Mouse (Mus musculus): ENCODE measurements around the gene Cox8a. TPM values are rescaled to one million over a fixed set of nuclear protein-coding genes. Genes with fewer than 3 reads are reported as not detected.

Cox8a gene
- polyA plus RNA-seq, 1 experiment from 2014 or later: 1,050 TPM

GRCm38 (mm10) chr19:7240291-7240690 is 22.9 kb upstream of the Cox8a start:
- peak overlapping the region; percentile 78 for H3K9ac ChIP-seq
- no peaks in the 10 kb centered on the region for H3K36me3 ChIP-seq
- H3K4me2 ChIP-seq: peak overlapping the region; percentile 96
- peaks cover 27% of the 10 kb centered on the region for H3K4me1 ChIP-seq (replicated peaks)
- H3K9me3 ChIP-seq: no peaks in the 10 kb centered on the region
- ATAC-seq (ENCODE audit: low FRiP score, low read depth): peak; percentile 2; the same call in 1 of the 2 replicates
- H3K27ac ChIP-seq (replicated peaks): peak overlapping the region; percentile 84
- H3K27me3 ChIP-seq: no peaks in the 10 kb centered on the region
- H3K4me3 ChIP-seq: peak overlapping the region; percentile 74
- 2% methylated on average over 13 of the region's 13 CpGs for WGBS

- Histone ChIP-seq H3K4me3 (peak overlapping the region; percentile 74), H3K9ac (peak overlapping the region; percentile 78), H3K36me3 (no peaks in the 10 kb centered on the region), H3K4me1 (replicated peaks) (peaks cover 27% of the 10 kb centered on the region), H3K27me3 (no peaks in the 10 kb centered on the region), H3K4me2 (peak overlapping the region; percentile 96), H3K9me3 (no peaks in the 10 kb centered on the region), H3K27ac (replicated peaks) (no peak overlapping the region)
- no peak for ATAC-seq (ENCODE audit: low FRiP score, low read depth)
- WGBS: 84% methylated on average over 3 of the region's 3 CpGs
These were observed 22.2 kb upstream of the Cox8a start for GRCm38 (mm10) chr19:7239574-7239973.

GRCm38 (mm10) chr19:7236742-7237141 is 19.3 kb upstream of the Cox8a start:
- H3K4me3 ChIP-seq: no peak overlapping the region
- peaks cover 27% of the 10 kb centered on the region for H3K4me1 ChIP-seq (replicated peaks)
- H3K4me2 ChIP-seq: no peak overlapping the region
- H3K36me3 ChIP-seq: peaks cover 12% of the 10 kb centered on the region
- no peak overlapping the region for H3K27ac ChIP-seq (replicated peaks)
- WGBS: 79% methylated on average over 4 of the region's 4 CpGs
- no peaks in the 10 kb centered on the region for H3K27me3 ChIP-seq
- no peak for ATAC-seq (ENCODE audit: low FRiP score, low read depth)
- H3K9me3 ChIP-seq: no peaks in the 10 kb centered on the region
- H3K9ac ChIP-seq: no peak overlapping the region

GRCm38 (mm10) chr19:7236011-7236410 is 18.6 kb upstream of the Cox8a start:
- Histone ChIP-seq H3K27ac (replicated peaks) (no peak overlapping the region), H3K27me3 (no peaks in the 10 kb centered on the region), H3K9me3 (no peaks in the 10 kb centered on the region), H3K4me3 (no peak overlapping the region), H3K9ac (no peak overlapping the region), H3K4me2 (no peak overlapping the region), H3K4me1 (replicated peaks) (peaks cover 22% of the 10 kb centered on the region), H3K36me3 (peaks cover 18% of the 10 kb centered on the region)
- no peak for ATAC-seq (ENCODE audit: low FRiP score, low read depth)
- WGBS: 92% methylated on average over 2 of the region's 2 CpGs

GRCm38 (mm10) chr19:7235461-7235860 is 18.0 kb upstream of the Cox8a start:
- H3K4me1 ChIP-seq (replicated peaks): peaks cover 22% of the 10 kb centered on the region
- ATAC-seq (ENCODE audit: low FRiP score, low read depth): no peak
- no peak overlapping the region for H3K4me3 ChIP-seq
- no peak overlapping the region for H3K27ac ChIP-seq (replicated peaks)
- H3K36me3 ChIP-seq: peaks cover 20% of the 10 kb centered on the region
- H3K9ac ChIP-seq: no peak overlapping the region
- no peaks in the 10 kb centered on the region for H3K27me3 ChIP-seq
- H3K4me2 ChIP-seq: no peak overlapping the region
- 93% methylated on average over 9 of the region's 9 CpGs for WGBS
- no peaks in the 10 kb centered on the region for H3K9me3 ChIP-seq

GRCm38 (mm10) chr19:7234537-7235221 is 17.3 kb upstream of the Cox8a start:
- Histone ChIP-seq H3K27me3 (no peaks in the 10 kb centered on the region), H3K9me3 (no peaks in the 10 kb centered on the region), H3K4me2 (no peak overlapping the region), H3K4me1 (replicated peaks) (peaks cover 14% of the 10 kb centered on the region), H3K4me3 (no peak overlapping the region), H3K27ac (replicated peaks) (no peak overlapping the region), H3K36me3 (peaks cover 25% of the 10 kb centered on the region), H3K9ac (no peak overlapping the region)
- 49% methylated on average over 8 of the region's 8 CpGs for WGBS
- peak; percentile 90 for ATAC-seq (ENCODE audit: low FRiP score, low read depth)

- H3K9me3 ChIP-seq: no peaks in the 10 kb centered on the region
- peaks cover 51% of the 10 kb centered on the region for H3K36me3 ChIP-seq
- H3K4me2 ChIP-seq: no peak overlapping the region
- no peak overlapping the region for H3K4me3 ChIP-seq
- no peak for ATAC-seq (ENCODE audit: low FRiP score, low read depth)
- 83% methylated on average over 6 of the region's 6 CpGs for WGBS
- H3K27me3 ChIP-seq: no peaks in the 10 kb centered on the region
- no peak overlapping the region for H3K9ac ChIP-seq
- no peaks in the 10 kb centered on the region for H3K4me1 ChIP-seq (replicated peaks)
- H3K27ac ChIP-seq (replicated peaks): no peak overlapping the region
These were observed 9.1 kb upstream of the Cox8a start for GRCm38 (mm10) chr19:7226511-7226914.

GRCm38 (mm10) chr19:7225096-7225690 is 7.8 kb upstream of the Cox8a start:
- H3K9ac ChIP-seq: no peak overlapping the region
- H3K27me3 ChIP-seq: no peaks in the 10 kb centered on the region
- 86% methylated on average over 9 of the region's 9 CpGs for WGBS

GRCm38 (mm10) chr19:7224253-7224652 is 6.8 kb upstream of the Cox8a start:
- ATAC-seq (ENCODE audit: low FRiP score, low read depth): no peak
- Histone ChIP-seq H3K4me1 (replicated peaks) (no peaks in the 10 kb centered on the region), H3K27ac (replicated peaks) (no peak overlapping the region), H3K9me3 (no peaks in the 10 kb centered on the region), H3K4me2 (no peak overlapping the region), H3K36me3 (peaks cover 34% of the 10 kb centered on the region), H3K9ac (no peak overlapping the region), H3K27me3 (no peaks in the 10 kb centered on the region), H3K4me3 (no peak overlapping the region)
- WGBS: 93% methylated on average over 3 of the region's 3 CpGs

More at GRCm38 (mm10) chr19:7225096-7225690, 7.8 kb upstream of the Cox8a start:
- Histone ChIP-seq H3K36me3 (peaks cover 44% of the 10 kb centered on the region), H3K4me2 (no peak overlapping the region), H3K27ac (replicated peaks) (no peak overlapping the region), H3K4me1 (replicated peaks) (no peaks in the 10 kb centered on the region), H3K9me3 (no peaks in the 10 kb centered on the region), H3K4me3 (no peak overlapping the region)
- ATAC-seq (ENCODE audit: low FRiP score, low read depth): no peak

- no peak overlapping the region for H3K9ac ChIP-seq
- H3K4me1 ChIP-seq (replicated peaks): no peaks in the 10 kb centered on the region
- H3K4me2 ChIP-seq: no peak overlapping the region
- H3K36me3 ChIP-seq: peaks cover 29% of the 10 kb centered on the region
- no peak for ATAC-seq (ENCODE audit: low FRiP score, low read depth)
- no peak overlapping the region for H3K27ac ChIP-seq (replicated peaks)
- H3K4me3 ChIP-seq: no peak overlapping the region
- no peaks in the 10 kb centered on the region for H3K9me3 ChIP-seq
- no peaks in the 10 kb centered on the region for H3K27me3 ChIP-seq
These were observed 6.1 kb upstream of the Cox8a start for GRCm38 (mm10) chr19:7223488-7223887.

- Histone ChIP-seq H3K27ac (replicated peaks) (no peak overlapping the region), H3K4me2 (no peak overlapping the region), H3K4me3 (no peak overlapping the region), H3K36me3 (peaks cover 16% of the 10 kb centered on the region), H3K9me3 (no peaks in the 10 kb centered on the region), H3K9ac (no peak overlapping the region), H3K27me3 (no peaks in the 10 kb centered on the region), H3K4me1 (replicated peaks) (peaks cover 6% of the 10 kb centered on the region; the same call in 1 of the 2 replicates)
- 90% methylated on average over 6 of the region's 6 CpGs for WGBS
- no peak for ATAC-seq (ENCODE audit: low FRiP score, low read depth)
These were observed 4.8 kb upstream of the Cox8a start for GRCm38 (mm10) chr19:7222196-7222595.

- peaks cover 16% of the 10 kb centered on the region for H3K36me3 ChIP-seq
- no peak overlapping the region; the same call in 1 of the 2 replicates for H3K4me2 ChIP-seq
- H3K9me3 ChIP-seq: no peaks in the 10 kb centered on the region
- peaks cover 36% of the 10 kb centered on the region for H3K4me1 ChIP-seq (replicated peaks)
- no peak overlapping the region for H3K9ac ChIP-seq
- WGBS: 97% methylated on average over 5 of the region's 5 CpGs
- no peak overlapping the region for H3K4me3 ChIP-seq
- no peak overlapping the region for H3K27ac ChIP-seq (replicated peaks)
- H3K27me3 ChIP-seq: no peaks in the 10 kb centered on the region
- no peak for ATAC-seq (ENCODE audit: low FRiP score, low read depth)
These were observed 1.3 kb upstream of the Cox8a start for GRCm38 (mm10) chr19:7218753-7219152.
